Mouse (Mus musculus): Measurements from ENCODE around the gene Gramd2. TPM values are rescaled to one million over a fixed set of nuclear protein-coding genes. Genes with fewer than 3 reads are reported as not detected.

Gramd2 gene
- polyA plus RNA-seq, 1 experiment from 2014 or later, result 1.0 TPM

DNA sequence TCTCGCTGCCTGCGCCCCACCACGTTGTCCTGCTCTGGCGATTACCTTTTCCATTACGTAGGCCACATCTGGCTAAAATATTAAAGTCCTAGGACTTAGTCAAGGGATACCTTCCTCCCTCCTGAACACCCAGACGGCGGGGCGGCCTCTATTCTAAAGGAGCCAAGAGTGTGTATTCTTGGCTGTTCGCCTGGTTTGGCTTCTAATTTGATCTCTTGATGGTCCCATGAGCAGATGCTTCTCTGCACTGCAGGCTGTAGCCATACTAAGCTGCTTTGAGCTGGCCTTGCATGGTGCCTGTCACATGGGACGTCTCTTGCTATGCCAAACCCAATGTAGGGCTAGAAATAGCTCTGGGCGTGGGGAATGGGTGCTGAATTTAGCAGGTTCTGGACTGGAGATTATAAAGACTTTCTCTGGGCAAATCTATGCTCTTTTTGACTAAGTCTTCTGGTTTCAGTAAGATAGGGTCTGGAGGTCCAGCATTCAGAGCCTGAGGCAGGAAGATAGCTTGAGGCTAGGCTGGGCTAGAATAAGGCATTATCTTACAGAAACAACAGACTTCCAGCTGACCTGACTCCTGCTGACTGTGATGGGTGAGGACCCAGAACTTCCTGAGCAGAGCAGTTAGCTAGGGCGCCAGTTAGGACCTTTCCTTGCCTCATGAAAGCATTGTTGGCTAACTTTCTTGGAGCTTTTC lies 7.6 kb upstream of the Gramd2 start:
- no peak for ATAC-seq (replicated peaks; ENCODE audit: insufficient number of reproducible peaks, low FRiP score, low TSS enrichment, low read depth)
- H3K36me3 ChIP-seq (replicated peaks; ENCODE audit: control insufficient read depth, insufficient read depth, low read depth, low read length), result peaks cover 37% of the 10 kb centered on the region
- H3K9ac ChIP-seq (replicated peaks; ENCODE audit: low read length), result no peak overlapping the region
- no peaks in the 10 kb centered on the region for H3K9me3 ChIP-seq (replicated peaks; ENCODE audit: control insufficient read depth, low read length)
- no peak overlapping the region for H3K4me3 ChIP-seq (ENCODE audit: low read depth, low read length)
- no peaks in the 10 kb centered on the region for H3K27me3 ChIP-seq (ENCODE audit: control insufficient read depth, insufficient read depth, low read length)
- no peak overlapping the region for H3K4me2 ChIP-seq (ENCODE audit: low read depth, low read length)
- no peaks in the 10 kb centered on the region for H3K4me1 ChIP-seq (ENCODE audit: control insufficient read depth, insufficient read depth, low read length)
- WGBS, result 92% methylated on average over 12 of the region's 12 CpGs
- DNase-seq (ENCODE audit: low spot score), result no peak
- H3K27ac ChIP-seq (replicated peaks; ENCODE audit: low read depth, low read length), result no peak overlapping the region

DNA sequence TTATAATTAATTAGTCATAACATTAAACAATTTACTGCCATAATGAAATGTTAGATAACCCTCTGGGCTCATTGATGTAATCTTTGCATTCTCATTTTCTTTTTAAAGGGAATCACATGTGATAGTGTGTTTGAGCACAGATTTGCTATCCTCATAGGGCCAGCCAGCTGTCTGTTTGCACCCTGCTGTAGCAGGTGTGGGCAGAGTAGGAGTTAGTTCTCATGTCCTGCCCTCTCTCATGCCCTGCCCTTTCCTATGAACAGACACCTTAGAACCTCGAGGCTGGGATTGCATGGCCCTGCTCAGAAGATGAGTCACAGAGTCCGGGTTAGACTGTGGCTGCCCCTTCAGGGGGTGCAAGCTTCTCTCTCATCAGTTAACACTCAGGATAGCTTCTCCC lies 6.5 kb upstream of the Gramd2 start:
- Histone ChIP-seq H3K27ac (replicated peaks; ENCODE audit: low read depth, low read length) (no peak overlapping the region), H3K36me3 (replicated peaks; ENCODE audit: control insufficient read depth, insufficient read depth, low read depth, low read length) (peaks cover 32% of the 10 kb centered on the region), H3K27me3 (ENCODE audit: control insufficient read depth, insufficient read depth, low read length) (no peaks in the 10 kb centered on the region), H3K4me3 (ENCODE audit: low read depth, low read length) (no peak overlapping the region), H3K9me3 (replicated peaks; ENCODE audit: control insufficient read depth, low read length) (no peaks in the 10 kb centered on the region), H3K4me2 (ENCODE audit: low read depth, low read length) (no peak overlapping the region), H3K4me1 (ENCODE audit: control insufficient read depth, insufficient read depth, low read length) (no peaks in the 10 kb centered on the region), H3K9ac (replicated peaks; ENCODE audit: low read length) (no peak overlapping the region)
- 61% methylated on average over 2 of the region's 2 CpGs for WGBS
- ATAC-seq (replicated peaks; ENCODE audit: insufficient number of reproducible peaks, low FRiP score, low TSS enrichment, low read depth) (no peak), DNase-seq (ENCODE audit: low spot score) (no peak)

DNA sequence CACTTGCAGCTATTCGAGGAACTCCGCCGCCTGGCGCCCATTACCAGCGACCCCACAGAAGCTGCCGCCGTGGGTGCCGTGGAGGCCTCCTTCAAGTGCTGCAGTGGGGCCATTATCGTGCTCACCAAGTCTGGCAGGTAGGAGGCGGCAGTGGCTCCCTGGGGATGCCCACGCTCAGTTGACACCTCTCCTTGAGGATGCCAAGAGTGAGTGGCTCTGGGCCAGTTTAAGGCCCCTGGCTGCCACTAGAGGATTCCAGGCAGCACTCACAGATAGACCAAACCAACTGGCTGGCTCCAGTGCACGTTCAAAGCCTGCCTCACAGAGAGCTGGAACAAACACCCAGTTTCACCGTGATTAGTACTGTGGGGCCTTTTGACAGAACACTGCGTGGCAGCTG lies 4.3 kb upstream of the Gramd2 start:
- Histone ChIP-seq H3K9me3 (replicated peaks; ENCODE audit: control insufficient read depth, low read length) (no peaks in the 10 kb centered on the region), H3K4me2 (ENCODE audit: low read depth, low read length) (no peak overlapping the region), H3K27me3 (ENCODE audit: control insufficient read depth, insufficient read depth, low read length) (no peaks in the 10 kb centered on the region), H3K4me1 (ENCODE audit: control insufficient read depth, insufficient read depth, low read length) (no peaks in the 10 kb centered on the region), H3K4me3 (ENCODE audit: low read depth, low read length) (no peak overlapping the region), H3K27ac (replicated peaks; ENCODE audit: low read depth, low read length) (no peak overlapping the region), H3K36me3 (replicated peaks; ENCODE audit: control insufficient read depth, insufficient read depth, low read depth, low read length) (peaks cover 25% of the 10 kb centered on the region), H3K9ac (replicated peaks; ENCODE audit: low read length) (no peak overlapping the region)
- DNase-seq (ENCODE audit: low spot score) (no peak), ATAC-seq (replicated peaks; ENCODE audit: insufficient number of reproducible peaks, low FRiP score, low TSS enrichment, low read depth) (no peak)
- WGBS, result 91% methylated on average over 14 of the region's 14 CpGs

DNA sequence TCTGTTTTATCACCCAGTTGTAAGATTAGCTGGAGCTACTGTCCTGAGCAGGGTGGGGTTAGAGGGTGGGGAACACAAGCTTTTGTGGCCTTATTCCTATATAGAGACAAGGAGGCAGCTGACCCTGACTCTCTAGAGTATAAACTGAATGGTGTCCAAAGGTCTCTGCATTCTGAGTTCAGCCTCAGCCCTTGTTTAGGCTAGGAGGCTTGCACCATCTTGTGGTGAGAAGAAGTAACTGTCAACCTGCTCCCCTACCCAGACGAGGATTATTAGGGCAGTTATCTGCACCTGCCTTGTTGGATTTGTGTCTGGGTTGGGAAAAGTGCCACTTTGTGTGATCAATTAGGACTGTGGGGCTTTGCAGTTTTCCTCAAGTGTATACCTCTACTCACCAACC lies 1.6 kb upstream of the Gramd2 start:
- H3K36me3 ChIP-seq (replicated peaks; ENCODE audit: control insufficient read depth, insufficient read depth, low read depth, low read length), result peaks cover 20% of the 10 kb centered on the region
- no peak overlapping the region for H3K4me3 ChIP-seq (ENCODE audit: low read depth, low read length)
- DNase-seq (ENCODE audit: low spot score) (peak; percentile 42), ATAC-seq (replicated peaks; ENCODE audit: insufficient number of reproducible peaks, low FRiP score, low TSS enrichment, low read depth) (no peak)
- no peaks in the 10 kb centered on the region; the same call in 1 of the 2 replicates for H3K27me3 ChIP-seq (ENCODE audit: control insufficient read depth, insufficient read depth, low read length)
- H3K9me3 ChIP-seq (replicated peaks; ENCODE audit: control insufficient read depth, low read length), result no peaks in the 10 kb centered on the region
- WGBS, result 26% methylated on average over 1 of the region's 1 CpGs
- no peaks in the 10 kb centered on the region for H3K4me1 ChIP-seq (ENCODE audit: control insufficient read depth, insufficient read depth, low read length)
- no peak overlapping the region for H3K4me2 ChIP-seq (ENCODE audit: low read depth, low read length)
- H3K27ac ChIP-seq (replicated peaks; ENCODE audit: low read depth, low read length), result no peak overlapping the region
- H3K9ac ChIP-seq (replicated peaks; ENCODE audit: low read length), result no peak overlapping the region

DNA sequence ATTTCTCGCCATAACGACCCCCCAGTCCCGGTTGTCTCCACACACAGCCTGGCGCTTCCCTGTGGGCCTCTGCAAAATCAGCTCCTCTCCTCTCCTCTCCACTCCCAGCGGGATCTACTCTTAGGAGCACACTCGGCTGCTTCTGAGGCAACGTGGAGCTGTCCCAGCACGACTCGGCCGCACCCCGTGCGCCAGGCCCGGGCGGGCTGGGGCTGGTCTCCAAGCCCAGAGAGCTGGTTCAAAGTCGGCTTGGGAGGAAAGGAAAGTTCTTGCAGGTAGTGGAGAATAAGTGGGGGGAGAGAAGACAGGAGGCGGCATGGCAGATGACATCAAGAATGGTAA lies 561 bp downstream of the Gramd2 start:
- Histone ChIP-seq H3K4me3 (ENCODE audit: low read depth, low read length) (peak overlapping the region; percentile 31; the same call in 1 of the 2 replicates), H3K4me2 (ENCODE audit: low read depth, low read length) (peak overlapping the region; percentile 69), H3K9ac (replicated peaks; ENCODE audit: low read length) (no peak overlapping the region), H3K9me3 (replicated peaks; ENCODE audit: control insufficient read depth, low read length) (no peaks in the 10 kb centered on the region), H3K36me3 (replicated peaks; ENCODE audit: control insufficient read depth, insufficient read depth, low read depth, low read length) (peaks cover 10% of the 10 kb centered on the region), H3K27me3 (ENCODE audit: control insufficient read depth, insufficient read depth, low read length) (no peaks in the 10 kb centered on the region; the same call in 1 of the 2 replicates), H3K27ac (replicated peaks; ENCODE audit: low read depth, low read length) (no peak overlapping the region), H3K4me1 (ENCODE audit: control insufficient read depth, insufficient read depth, low read length) (no peaks in the 10 kb centered on the region)
- DNase-seq (ENCODE audit: low spot score) (peak; percentile 24), ATAC-seq (replicated peaks; ENCODE audit: insufficient number of reproducible peaks, low FRiP score, low TSS enrichment, low read depth) (no peak)
- 8% methylated on average over 16 of the region's 16 CpGs for WGBS

DNA sequence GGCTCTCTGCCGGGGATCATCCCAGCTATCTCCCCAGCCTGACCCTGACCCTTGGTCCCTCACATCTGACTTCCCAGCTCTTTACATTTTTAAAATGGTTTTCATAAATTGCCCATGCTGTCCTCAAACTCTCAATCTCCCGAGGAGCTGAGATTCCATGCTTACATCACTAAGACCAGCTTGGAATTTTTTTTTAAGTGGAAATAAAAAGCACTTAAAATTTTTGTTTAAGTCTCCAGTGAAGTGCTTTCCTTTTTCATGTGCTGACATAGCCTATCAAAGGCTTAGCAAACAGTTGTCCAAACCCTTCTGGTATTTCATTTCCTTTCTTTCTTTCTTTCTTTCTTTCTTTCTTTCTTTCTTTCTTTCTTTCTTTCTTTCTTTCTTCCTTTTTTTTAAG lies 4.1 kb downstream of the Gramd2 start:
- no peak for DNase-seq (ENCODE audit: low spot score)
- Histone ChIP-seq H3K4me1 (ENCODE audit: control insufficient read depth, insufficient read depth, low read length) (no peaks in the 10 kb centered on the region), H3K9ac (replicated peaks; ENCODE audit: low read length) (no peak overlapping the region), H3K36me3 (replicated peaks; ENCODE audit: control insufficient read depth, insufficient read depth, low read depth, low read length) (no peaks in the 10 kb centered on the region), H3K27ac (replicated peaks; ENCODE audit: low read depth, low read length) (no peak overlapping the region), H3K4me2 (ENCODE audit: low read depth, low read length) (no peak overlapping the region), H3K27me3 (ENCODE audit: control insufficient read depth, insufficient read depth, low read length) (no peaks in the 10 kb centered on the region; the same call in 1 of the 2 replicates), H3K9me3 (replicated peaks; ENCODE audit: control insufficient read depth, low read length) (no peaks in the 10 kb centered on the region), H3K4me3 (ENCODE audit: low read depth, low read length) (no peak overlapping the region)
- no peak for ATAC-seq (replicated peaks; ENCODE audit: insufficient number of reproducible peaks, low FRiP score, low TSS enrichment, low read depth)
- WGBS, result 65% methylated on average over 2 of the region's 2 CpGs

DNA sequence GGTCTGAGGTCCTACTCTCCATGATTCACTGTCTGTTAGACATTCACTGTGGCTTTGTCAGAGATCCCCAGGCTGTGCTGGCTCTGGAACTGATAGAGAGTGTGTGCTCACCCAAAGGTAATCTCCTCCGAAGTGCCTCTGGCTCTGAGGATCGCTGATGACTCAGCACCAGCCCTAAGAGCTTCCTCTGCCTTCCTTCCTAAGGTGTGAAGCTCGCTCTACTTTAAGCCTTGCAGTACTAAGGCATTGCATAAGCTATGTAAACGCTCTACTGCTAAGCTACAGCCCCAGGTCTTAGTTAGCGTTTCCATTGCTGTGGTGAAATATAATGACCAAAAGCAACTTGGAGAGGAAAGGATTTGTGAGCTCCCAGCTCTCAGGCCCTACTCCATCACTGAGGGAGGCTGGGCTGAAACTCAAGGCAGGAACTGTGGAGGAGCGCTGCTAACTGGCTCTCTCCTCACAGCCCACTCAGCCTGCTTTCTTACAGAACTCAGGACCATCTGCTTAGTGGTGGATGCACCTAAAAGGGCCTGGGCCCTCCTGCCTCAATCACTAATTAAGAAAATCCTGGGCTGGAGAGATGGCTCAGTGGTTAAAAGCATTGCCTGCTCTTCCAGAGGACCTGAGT lies 7.6 kb downstream of the Gramd2 start:
- H3K4me2 ChIP-seq (ENCODE audit: low read depth, low read length), result no peak overlapping the region
- no peak overlapping the region for H3K27ac ChIP-seq (replicated peaks; ENCODE audit: low read depth, low read length)
- H3K4me1 ChIP-seq (ENCODE audit: control insufficient read depth, insufficient read depth, low read length), result no peaks in the 10 kb centered on the region
- no peaks in the 10 kb centered on the region for H3K36me3 ChIP-seq (replicated peaks; ENCODE audit: control insufficient read depth, insufficient read depth, low read depth, low read length)
- 37% methylated on average over 6 of the region's 6 CpGs for WGBS
- no peak overlapping the region for H3K9ac ChIP-seq (replicated peaks; ENCODE audit: low read length)
- no peaks in the 10 kb centered on the region for H3K9me3 ChIP-seq (replicated peaks; ENCODE audit: control insufficient read depth, low read length)
- DNase-seq (ENCODE audit: low spot score) (no peak), ATAC-seq (replicated peaks; ENCODE audit: insufficient number of reproducible peaks, low FRiP score, low TSS enrichment, low read depth) (no peak)
- no peak overlapping the region for H3K4me3 ChIP-seq (ENCODE audit: low read depth, low read length)
- H3K27me3 ChIP-seq (ENCODE audit: control insufficient read depth, insufficient read depth, low read length), result 0 out of 2 replicates have a peak, but pooled peaks cover 2% of the 10 kb centered on the region

DNA sequence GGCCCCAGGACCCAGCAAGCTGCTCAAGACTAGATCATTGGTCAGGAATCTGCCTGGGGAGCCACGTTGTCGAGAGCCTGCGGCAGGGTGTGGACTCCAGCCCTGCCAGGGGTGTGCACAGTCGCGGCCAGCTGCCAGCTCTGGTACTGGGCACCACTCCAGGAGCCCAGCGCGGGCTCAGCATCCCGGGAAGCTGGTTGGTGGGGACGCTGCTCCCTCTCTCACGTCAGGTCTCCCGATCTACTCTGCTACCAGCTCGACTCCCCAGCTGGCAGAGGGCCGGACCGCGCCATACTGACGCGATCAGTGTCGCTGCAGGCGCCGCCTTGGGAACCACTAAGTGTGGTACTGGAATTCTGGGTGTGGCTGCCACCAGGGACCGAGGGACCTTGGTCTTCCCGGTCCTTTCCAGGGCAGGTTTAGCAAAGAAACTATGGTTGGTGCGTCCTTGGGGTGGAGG lies 11.7 kb downstream of the Gramd2 start:
- Histone ChIP-seq H3K27me3 (ENCODE audit: control insufficient read depth, insufficient read depth, low read length) (0 out of 2 replicates have a peak, but pooled peaks cover 2% of the 10 kb centered on the region), H3K36me3 (replicated peaks; ENCODE audit: control insufficient read depth, insufficient read depth, low read depth, low read length) (no peaks in the 10 kb centered on the region), H3K27ac (replicated peaks; ENCODE audit: low read depth, low read length) (no peak overlapping the region), H3K4me2 (ENCODE audit: low read depth, low read length) (peak overlapping the region; percentile 50), H3K4me1 (ENCODE audit: control insufficient read depth, insufficient read depth, low read length) (no peaks in the 10 kb centered on the region), H3K9me3 (replicated peaks; ENCODE audit: control insufficient read depth, low read length) (no peaks in the 10 kb centered on the region), H3K4me3 (ENCODE audit: low read depth, low read length) (no peak overlapping the region), H3K9ac (replicated peaks; ENCODE audit: low read length) (0 out of 2 replicates have a peak overlapping the region, but pooled peaks have one; percentile 34)
- ATAC-seq (replicated peaks; ENCODE audit: insufficient number of reproducible peaks, low FRiP score, low TSS enrichment, low read depth) (0 out of 2 replicates have a peak, but pooled peaks have one; percentile 52), DNase-seq (ENCODE audit: low spot score) (peak; percentile 32)
- 2% methylated on average over 23 of the region's 23 CpGs for WGBS
